Mouse (Mus musculus): ENCODE results near the gene Fam129a. TPM values are rescaled to one million over a fixed set of nuclear protein-coding genes. Genes with fewer than 3 reads are reported as not detected.

Gene Fam129a
- polyA plus RNA-seq, 1 experiment from 2014 or later = 2.8 TPM

Other genes starting within 250 kb of the Fam129a start
- gene Ivns1abp, start 226.7 kb upstream of the Fam129a start, polyA plus RNA-seq (2016; fragmentation: Nextera tagmentation; extraction: Ambion mirVana) = 352 and 354 TPM in 2 replicates
- 29.7 and 30.7 TPM in 2 replicates for gene Swt1, start 142.7 kb upstream of the Fam129a start, polyA plus RNA-seq (2016; fragmentation: Nextera tagmentation; extraction: Ambion mirVana)
- gene Trmt1l, start 142.6 kb upstream of the Fam129a start, polyA plus RNA-seq (2016; fragmentation: Nextera tagmentation; extraction: Ambion mirVana) = 53.4 and 60.3 TPM in 2 replicates
- 124 TPM in 2 replicates for gene Rnf2, start 70.2 kb upstream of the Fam129a start, polyA plus RNA-seq (2016; fragmentation: Nextera tagmentation; extraction: Ambion mirVana)
- 24.5 and 26.5 TPM in 2 replicates for gene Edem3, start 184.2 kb downstream of the Fam129a start, polyA plus RNA-seq (2016; fragmentation: Nextera tagmentation; extraction: Ambion mirVana)